Mouse (Mus musculus) granulocyte monocyte progenitor cell, adult 5-6 weeks (primary cell): Measurements from ENCODE around the gene Olfr539. TPM values are rescaled to one million over a fixed set of nuclear protein-coding genes. Genes with fewer than 3 reads are reported as not detected.
"Not testable (repeated sequence)": the region's sequence is repeated elsewhere in the genome, so short reads cannot be mapped to it uniquely, and the experiment has no call there.

ENCODE experiments used
- ATAC-seq: replicated peaks from 2 replicates; pipeline ENCODE4 v1.8.0; 2016; ENCODE audit warnings: mild to moderate bottlenecking, moderate TSS enrichment, inconsistent platforms; ENCODE audit not compliant: poor library complexity, severe bottlenecking
- total RNA-seq, 2 experiments: library from RNA; stranded (forward) in 1 of 2; stranded (reverse) in 1 of 2; fragments of 200-712, 200-1000 nt in 1 of 2; fragments of >200 nt in 1 of 2; fragmentation: Nextera tagmentation in 1 of 2; gene quantifications; 2 replicates each; pipeline ENCODE4 v1.2.3; 2014 to 2017

Olfr539 gene
- total RNA-seq (2014; fragmentation: Nextera tagmentation) (not detected in 2 replicates), total RNA-seq (2017) (not detected in 2 replicates)

DNA sequence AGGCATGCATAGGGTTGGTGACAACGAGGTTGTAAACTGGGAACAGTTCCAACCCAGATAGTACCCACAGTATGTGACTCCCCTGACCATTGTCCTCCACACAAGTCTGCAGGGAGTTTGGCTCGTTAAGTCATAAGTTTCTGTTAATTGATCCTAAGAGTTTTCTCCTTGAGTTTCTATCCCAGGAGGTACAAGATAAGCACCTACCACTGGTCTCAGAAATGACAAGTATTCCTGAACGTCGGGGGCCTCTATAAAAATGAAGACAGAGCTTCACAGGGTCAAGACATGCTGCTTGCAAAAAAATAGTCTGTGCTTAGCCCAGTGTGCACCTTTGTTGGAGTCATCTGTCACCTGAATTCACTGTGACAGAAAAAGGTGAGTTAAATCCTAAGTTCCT lies at the start of gene Olfr539:
TSS of gene Olfr539 (plus strand) at position 301 of the 400 bp plus-strand sequence.
- ATAC-seq: no peak

DNA sequence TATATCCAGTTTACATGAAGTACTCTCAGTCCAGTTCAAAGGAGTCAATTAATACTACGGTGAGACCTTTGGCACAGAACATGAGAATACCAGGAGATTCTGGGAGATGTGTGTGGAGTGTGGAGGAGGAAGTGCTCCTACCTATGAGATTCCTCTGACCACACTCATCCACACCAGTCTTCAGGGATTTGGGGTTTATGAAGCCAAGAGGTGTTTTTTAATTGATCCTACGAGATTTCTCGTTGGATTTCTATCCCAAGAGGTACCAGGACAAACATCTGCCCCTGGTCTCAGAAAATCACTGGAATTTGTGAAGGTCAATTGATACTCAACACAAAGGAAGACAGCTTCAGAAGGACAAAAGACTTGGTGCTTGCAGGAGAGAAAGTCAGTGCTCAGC lies 31.1 kb upstream of the Olfr539 start, which contains the start of gene Olfr61:
TSS of gene Olfr61 (plus strand) at position 301 of the 400 bp plus-strand sequence.
- ATAC-seq: not testable (repeated sequence)

DNA sequence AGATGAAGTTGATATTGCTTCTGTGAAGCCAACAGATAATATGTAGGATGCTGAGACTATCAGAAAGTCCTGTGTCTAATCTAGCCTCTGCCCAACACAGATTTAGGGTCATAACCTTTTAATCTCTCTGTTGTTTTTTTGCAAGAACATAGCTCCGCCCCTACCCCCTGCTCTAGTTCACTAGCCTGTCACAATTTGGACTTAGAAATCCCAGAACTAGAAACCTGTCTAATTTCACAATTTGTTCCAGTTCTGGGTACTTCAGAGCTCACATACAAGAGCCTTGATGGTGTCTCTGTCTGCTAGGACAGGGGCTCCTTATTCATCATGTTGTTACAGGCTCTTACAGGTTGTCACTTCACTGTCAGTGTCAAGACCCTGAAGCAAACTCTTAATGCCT lies 29.2 kb upstream of the Olfr539 start:
- ATAC-seq: no peak

DNA sequence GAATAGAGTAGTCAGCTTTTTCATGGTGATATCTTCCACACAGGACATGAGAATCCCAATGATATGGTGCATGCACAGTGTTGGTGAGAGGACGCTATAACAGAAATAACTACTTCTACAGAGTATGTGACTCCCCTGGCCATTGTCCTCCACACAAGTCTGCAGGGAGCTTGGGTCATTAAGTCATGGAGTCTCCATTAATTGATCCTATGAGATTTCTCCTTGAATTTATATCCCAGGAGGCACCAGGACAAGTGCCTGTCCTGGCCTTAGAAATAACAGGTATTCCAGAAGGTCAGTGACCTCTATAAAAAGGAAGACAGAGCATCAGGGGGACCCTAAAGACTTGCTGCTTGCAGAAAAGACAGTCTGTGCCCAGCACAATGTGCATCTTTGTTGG lies 13.6 kb upstream of the Olfr539 start, which contains the start of gene Olfr53:
TSS of gene Olfr53 (plus strand) at position 301 of the 400 bp plus-strand sequence.
- no peak for ATAC-seq

DNA sequence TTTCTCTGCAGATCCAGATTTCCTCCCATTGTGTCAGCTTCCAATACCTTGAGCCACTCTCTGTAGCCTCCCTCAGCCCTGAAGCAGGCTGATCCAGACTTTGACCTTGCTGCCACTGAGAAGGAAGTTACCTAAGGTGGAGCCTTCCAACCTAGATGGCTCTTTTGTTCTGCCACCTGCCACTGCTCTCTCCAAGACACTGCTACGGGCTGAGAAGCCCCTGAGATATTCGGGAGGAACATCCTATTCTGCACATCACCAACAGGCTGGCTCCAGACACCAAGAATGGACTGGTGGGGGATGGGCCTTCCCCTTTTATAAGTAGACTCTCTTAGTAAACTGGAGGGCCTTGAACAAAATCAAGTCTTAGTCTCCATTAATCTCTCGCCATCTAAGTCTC lies 11.0 kb downstream of the Olfr539 start:
- not testable (repeated sequence) for ATAC-seq

DNA sequence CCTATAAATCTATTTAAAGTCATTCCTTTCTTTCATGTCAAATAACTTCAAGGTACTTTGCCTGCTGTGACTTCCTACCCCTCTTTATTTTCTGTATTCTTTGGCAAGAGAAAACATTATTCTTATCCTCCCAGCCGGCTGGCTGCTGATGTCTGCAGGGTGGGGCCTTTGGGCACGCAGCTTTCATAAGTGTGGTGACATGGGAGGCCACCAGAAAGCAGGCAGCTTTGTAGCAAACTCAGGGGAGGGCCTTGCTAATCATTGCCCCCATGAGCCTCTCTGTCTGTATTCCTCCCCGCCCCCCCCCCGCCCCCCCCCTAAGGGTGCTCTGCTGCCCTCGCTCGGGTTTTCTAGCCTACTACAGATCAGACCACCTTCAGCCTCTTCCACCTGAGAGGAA lies 16.1 kb downstream of the Olfr539 start:
- ATAC-seq: no peak

DNA sequence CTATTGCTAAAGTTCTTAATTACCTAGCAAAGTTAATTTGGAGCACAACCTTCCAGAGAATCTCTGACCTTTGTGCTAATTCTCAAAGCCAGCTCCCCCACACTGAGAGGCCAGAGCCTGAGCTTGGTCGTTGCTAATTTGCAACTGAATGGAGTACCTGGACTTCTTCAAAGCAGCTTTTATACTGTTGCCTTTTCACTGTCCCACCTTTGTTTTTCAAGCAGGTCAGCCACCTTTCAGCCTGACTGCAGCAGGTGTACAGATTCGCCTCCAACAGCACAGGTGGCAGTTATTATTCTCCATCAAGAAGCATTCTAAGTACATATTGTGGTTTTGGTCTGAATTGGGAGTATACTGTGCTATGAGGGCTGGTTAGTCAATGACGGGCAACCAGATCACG lies 19.9 kb downstream of the Olfr539 start:
- ATAC-seq: not testable (repeated sequence)

DNA sequence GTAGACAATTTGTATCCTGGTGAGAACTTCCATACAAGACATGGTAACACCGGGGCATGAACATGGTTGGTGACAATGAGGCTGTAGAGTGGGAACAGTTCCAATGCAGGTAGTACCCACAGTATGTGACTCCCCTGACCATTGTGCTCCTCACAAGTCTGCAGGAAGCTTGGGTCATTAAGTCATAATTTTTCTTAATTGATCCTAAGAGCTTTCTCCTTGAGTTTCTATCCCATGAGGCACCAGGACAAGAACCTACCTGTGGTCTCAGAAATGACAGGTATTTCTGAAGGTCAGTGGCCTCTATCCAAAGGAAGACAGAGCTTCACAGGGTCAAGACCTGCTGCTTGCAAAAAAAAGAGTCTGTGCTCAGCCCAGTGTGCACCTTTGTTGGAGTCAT lies 21.9 kb downstream of the Olfr539 start, which contains the start of gene Olfr45:
TSS of gene Olfr45 (plus strand) at position 301 of the 400 bp plus-strand sequence.
- no peak for ATAC-seq

DNA sequence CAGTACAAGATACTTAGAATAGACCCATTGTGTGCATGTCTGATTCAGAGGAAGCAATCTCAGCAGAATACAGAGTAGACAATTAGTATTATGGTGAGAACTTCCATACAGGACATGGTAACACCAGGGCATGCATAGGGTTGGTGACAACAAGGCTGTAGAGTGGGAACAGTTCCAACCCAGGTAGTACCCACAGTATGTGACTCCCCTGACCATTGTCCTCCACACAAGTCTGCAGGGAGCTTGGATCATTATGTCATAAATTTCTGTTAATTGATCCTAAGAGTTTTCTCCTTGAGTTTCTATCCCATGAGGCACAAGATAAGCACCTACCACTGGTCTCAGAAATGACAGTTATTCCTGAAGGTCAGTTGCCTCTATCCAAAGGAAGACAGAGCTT lies 37.2 kb downstream of the Olfr539 start, which contains the start of gene Olfr541:
TSS of gene Olfr541 (plus strand) at position 301 of the 400 bp plus-strand sequence.
- ATAC-seq: no peak

DNA sequence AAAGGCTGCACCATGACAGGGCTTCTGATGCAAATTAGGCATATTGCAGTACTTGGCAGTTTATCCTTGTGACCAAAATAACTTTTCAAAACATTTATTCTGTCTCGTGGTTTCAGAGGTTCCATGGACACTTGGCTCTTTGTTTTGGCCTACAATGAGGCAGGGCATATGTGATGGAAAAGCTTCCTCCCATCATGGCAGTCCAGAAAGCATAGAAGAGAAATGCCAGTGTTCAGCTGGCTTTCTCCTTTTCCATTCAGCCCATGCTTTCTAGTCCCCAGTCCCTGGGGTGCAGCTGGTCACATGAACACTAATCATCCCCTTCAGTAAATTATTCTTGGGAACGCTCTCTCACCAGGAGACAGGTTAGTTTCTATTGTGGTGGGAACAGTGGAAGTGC lies 46.6 kb downstream of the Olfr539 start:
- no peak for ATAC-seq

DNA sequence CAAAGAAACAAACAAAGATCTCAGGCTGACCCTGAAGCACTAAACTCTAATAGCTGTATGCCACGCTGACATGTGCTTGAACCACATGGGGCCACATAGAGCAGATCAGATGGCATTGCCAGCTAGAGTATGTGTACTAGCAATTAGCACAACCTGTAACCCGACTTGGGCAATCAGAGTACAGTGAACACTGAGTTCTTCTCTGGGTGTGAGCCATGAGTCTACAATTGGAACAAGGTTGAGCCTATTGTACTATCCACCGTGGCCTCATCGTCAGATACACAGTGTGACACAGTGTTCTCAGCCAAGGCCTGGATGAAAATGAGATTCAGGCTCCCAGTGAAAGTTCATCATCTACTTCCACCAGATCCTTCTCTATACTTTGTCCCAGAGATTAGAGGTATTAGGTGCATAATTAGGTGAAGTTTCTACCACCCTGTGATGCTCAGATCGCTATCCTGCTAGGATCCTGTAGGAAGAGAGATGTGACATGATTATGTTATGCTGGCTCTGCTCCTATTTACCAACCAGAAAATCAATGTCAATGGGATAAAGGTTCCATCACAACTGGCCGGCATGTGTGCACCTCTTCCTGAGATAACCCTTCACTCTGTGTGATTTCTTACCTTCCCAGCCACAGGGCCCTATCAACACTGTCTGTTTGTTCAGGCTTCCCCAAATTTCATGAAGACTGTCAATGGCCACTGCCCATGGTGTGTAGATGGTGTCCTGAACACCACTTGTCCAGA lies 48.0 kb downstream of the Olfr539 start:
- no peak for ATAC-seq

DNA sequence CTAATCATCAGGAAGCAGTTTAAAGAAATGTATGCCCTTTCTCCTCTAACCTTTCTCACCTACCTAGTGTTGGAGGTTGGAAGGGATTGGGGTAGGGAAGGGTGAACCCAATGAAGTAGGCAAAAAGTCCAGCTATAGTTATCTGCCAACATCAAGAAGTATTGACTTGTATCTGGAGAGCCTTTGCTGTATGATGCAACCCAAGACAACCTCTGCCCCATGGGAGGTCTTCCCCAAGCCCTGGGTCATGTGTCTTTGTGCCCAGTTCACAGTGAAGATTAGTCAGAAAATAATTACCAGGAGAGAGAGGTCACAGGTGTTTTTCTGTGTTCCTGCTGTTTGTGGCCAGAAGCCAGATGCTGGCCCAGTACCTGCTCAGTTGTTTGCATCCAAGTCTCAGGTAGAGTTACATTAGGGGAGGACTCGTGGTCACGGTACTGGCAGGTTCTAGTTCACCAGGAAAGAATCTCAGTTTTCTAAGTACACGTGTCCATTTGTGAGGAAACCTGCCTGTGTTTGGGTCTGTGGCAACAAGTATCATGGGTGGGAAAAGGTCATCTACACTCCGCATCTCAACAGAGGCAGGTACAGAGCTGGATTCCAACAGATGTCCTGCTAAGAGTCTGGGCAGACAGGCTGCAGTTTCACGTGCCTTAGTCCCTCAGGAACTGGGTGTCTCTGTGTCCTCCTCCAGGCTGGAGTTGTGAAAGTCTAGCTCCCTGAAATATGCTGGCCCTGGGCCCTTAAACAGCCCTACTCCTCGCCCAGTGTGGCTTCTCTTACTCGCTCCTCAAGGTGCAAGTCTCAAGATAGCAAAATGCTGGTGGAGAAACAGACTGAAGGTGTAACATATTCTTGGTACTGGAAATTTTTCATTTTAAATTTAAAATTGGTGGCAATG lies 57.7 kb downstream of the Olfr539 start:
- ATAC-seq: no peak

DNA sequence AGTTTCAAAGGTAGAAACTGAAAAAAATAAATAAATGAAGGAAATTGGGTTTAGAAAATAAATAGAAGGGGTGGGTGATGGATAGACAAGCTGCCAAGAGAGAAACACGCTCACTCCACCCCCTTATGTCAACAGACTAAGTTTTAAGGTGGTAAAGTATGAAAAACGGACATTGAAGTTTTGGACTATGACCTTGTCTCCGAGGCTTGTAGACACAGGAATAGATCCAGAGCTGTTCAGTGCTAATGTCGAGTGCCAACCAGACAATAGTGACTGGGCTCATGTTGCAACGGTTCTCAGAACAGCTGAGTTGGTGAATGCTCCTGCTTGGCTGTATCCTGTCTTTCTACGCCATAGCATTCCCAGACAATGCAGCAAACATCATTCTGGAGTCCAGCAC lies 61.4 kb downstream of the Olfr539 start:
- ATAC-seq: no peak

DNA sequence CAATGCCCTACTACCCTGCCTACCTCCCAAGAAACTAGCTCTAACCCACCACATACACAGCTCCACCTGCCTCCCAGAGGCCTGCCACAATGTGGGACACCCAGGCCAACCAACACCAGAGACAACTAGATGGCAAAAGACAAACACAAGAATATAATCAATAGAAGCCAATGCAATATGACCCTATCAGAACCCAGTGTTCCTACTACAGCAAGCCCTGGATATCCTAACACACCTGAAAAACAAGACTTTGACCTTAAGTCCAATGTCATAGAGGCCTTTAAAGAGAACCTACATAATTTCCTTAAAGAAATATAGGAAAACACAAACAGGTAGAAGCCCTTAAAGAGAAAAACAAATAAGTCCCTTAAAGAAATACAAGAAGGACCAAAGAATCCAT lies 65.8 kb downstream of the Olfr539 start:
- ATAC-seq: no peak

Other genes starting within 250 kb of the Olfr539 start
- gene Olfr532, start 238.3 kb upstream of the Olfr539 start, total RNA-seq (2014; fragmentation: Nextera tagmentation): not detected in 2 replicates
- not detected in 2 replicates for gene Olfr532, start 238.3 kb upstream of the Olfr539 start, total RNA-seq (2017)
- not detected in 2 replicates for gene Olfr533, start 196.6 kb upstream of the Olfr539 start, total RNA-seq (2014; fragmentation: Nextera tagmentation)
- gene Olfr533, start 196.6 kb upstream of the Olfr539 start, total RNA-seq (2017): not detected in 2 replicates
- gene Olfr535, start 175.7 kb upstream of the Olfr539 start, total RNA-seq (2014; fragmentation: Nextera tagmentation): not detected in 2 replicates
- gene Olfr535, start 175.7 kb upstream of the Olfr539 start, total RNA-seq (2017): not detected in 2 replicates
- gene Olfr536, start 152.5 kb upstream of the Olfr539 start, total RNA-seq (2014; fragmentation: Nextera tagmentation): not detected in 2 replicates
- gene Olfr536, start 152.5 kb upstream of the Olfr539 start, total RNA-seq (2017): not detected in 2 replicates
- gene Olfr538, start 92.0 kb upstream of the Olfr539 start, total RNA-seq (2014; fragmentation: Nextera tagmentation): not detected in 2 replicates
- gene Olfr538, start 92.0 kb upstream of the Olfr539 start, total RNA-seq (2017): not detected in 2 replicates
- gene Olfr46, start 58.7 kb upstream of the Olfr539 start, total RNA-seq (2014; fragmentation: Nextera tagmentation): 0.15 TPM in 1 of 2 replicates, not detected in the other
- gene Olfr46, start 58.7 kb upstream of the Olfr539 start, total RNA-seq (2017): under 0.01 TPM in 2 replicates
- gene Olfr61, start 31.0 kb upstream of the Olfr539 start, total RNA-seq (2014; fragmentation: Nextera tagmentation): not detected in 2 replicates
- gene Olfr61, start 31.0 kb upstream of the Olfr539 start, total RNA-seq (2017): not detected in 2 replicates
- not detected in 2 replicates for gene Olfr53, start 13.5 kb upstream of the Olfr539 start, total RNA-seq (2014; fragmentation: Nextera tagmentation)
- not detected in 2 replicates for gene Olfr53, start 13.5 kb upstream of the Olfr539 start, total RNA-seq (2017)
- gene Olfr45, start 22.0 kb downstream of the Olfr539 start, total RNA-seq (2014; fragmentation: Nextera tagmentation): not detected in 2 replicates
- gene Olfr45, start 22.0 kb downstream of the Olfr539 start, total RNA-seq (2017): not detected in 2 replicates
- gene Olfr541, start 37.3 kb downstream of the Olfr539 start, total RNA-seq (2014; fragmentation: Nextera tagmentation): not detected in 2 replicates
- gene Olfr541, start 37.3 kb downstream of the Olfr539 start, total RNA-seq (2017): not detected in 2 replicates
- gene Cyp2e1, start 103.8 kb downstream of the Olfr539 start, total RNA-seq (2014; fragmentation: Nextera tagmentation): not detected in 2 replicates
- gene Cyp2e1, start 103.8 kb downstream of the Olfr539 start, total RNA-seq (2017): not detected in 2 replicates
- gene Syce1, start 127.9 kb downstream of the Olfr539 start, total RNA-seq (2014; fragmentation: Nextera tagmentation): 0.56 and 3.1 TPM in 2 replicates
- not detected in 2 replicates for gene Syce1, start 127.9 kb downstream of the Olfr539 start, total RNA-seq (2017)
- 0.58 and 1.4 TPM in 2 replicates for gene Zfp941, start 162.2 kb downstream of the Olfr539 start, total RNA-seq (2014; fragmentation: Nextera tagmentation)
- 1.1 and 1.7 TPM in 2 replicates for gene Zfp941, start 162.2 kb downstream of the Olfr539 start, total RNA-seq (2017)
- not detected in 2 replicates for gene Urah, start 175.1 kb downstream of the Olfr539 start, total RNA-seq (2014; fragmentation: Nextera tagmentation)
- gene Urah, start 175.1 kb downstream of the Olfr539 start, total RNA-seq (2017): not detected in 2 replicates
- gene Scgb1c1, start 185.6 kb downstream of the Olfr539 start, total RNA-seq (2014; fragmentation: Nextera tagmentation): not detected in 2 replicates
- not detected in 2 replicates for gene Scgb1c1, start 185.6 kb downstream of the Olfr539 start, total RNA-seq (2017)
- gene Odf3, start 187.9 kb downstream of the Olfr539 start, total RNA-seq (2014; fragmentation: Nextera tagmentation): not detected in 2 replicates
- not detected in 2 replicates for gene Odf3, start 187.9 kb downstream of the Olfr539 start, total RNA-seq (2017)
- gene Gm45785, start 196.4 kb downstream of the Olfr539 start, total RNA-seq (2014; fragmentation: Nextera tagmentation): not detected in 2 replicates
- gene Gm45785, start 196.4 kb downstream of the Olfr539 start, total RNA-seq (2017): not detected in 2 replicates
- gene Ric8a, start 197.0 kb downstream of the Olfr539 start, total RNA-seq (2014; fragmentation: Nextera tagmentation): 45.0 and 45.9 TPM in 2 replicates
- gene Ric8a, start 197.0 kb downstream of the Olfr539 start, total RNA-seq (2017): 32.6 and 36.2 TPM in 2 replicates
- 15.2 and 21.9 TPM in 2 replicates for gene Bet1l, start 197.6 kb downstream of the Olfr539 start, total RNA-seq (2014; fragmentation: Nextera tagmentation)
- 20.9 and 21.9 TPM in 2 replicates for gene Bet1l, start 197.6 kb downstream of the Olfr539 start, total RNA-seq (2017)
- 111 and 117 TPM in 2 replicates for gene Psmd13, start 222.0 kb downstream of the Olfr539 start, total RNA-seq (2014; fragmentation: Nextera tagmentation)
- 229 and 237 TPM in 2 replicates for gene Psmd13, start 222.0 kb downstream of the Olfr539 start, total RNA-seq (2017)
- gene Sirt3, start 222.4 kb downstream of the Olfr539 start, total RNA-seq (2014; fragmentation: Nextera tagmentation): 66.7 and 71.3 TPM in 2 replicates
- gene Sirt3, start 222.4 kb downstream of the Olfr539 start, total RNA-seq (2017): 28.7 and 32.7 TPM in 2 replicates
- not detected in 2 replicates for gene Cox8b, start 240.5 kb downstream of the Olfr539 start, total RNA-seq (2014; fragmentation: Nextera tagmentation)
- gene Cox8b, start 240.5 kb downstream of the Olfr539 start, total RNA-seq (2017): not detected in 2 replicates